Comparison of ENCODE assay signal across 7 mouse cellular contexts in genomic region chr9:45608097-45609031, GRCm38 (mm10).
DNase-seq lines count a peak whose midpoint lies in the region; ATAC-seq and TF ChIP-seq lines count a peak whose summit lies in the region.

No protein-coding gene starts in this region.

- no peak overlapping the region for H3K9ac ChIP-seq in hindbrain, embryonic 16.5 days (ENCODE audit: low read depth, low read length)
- H3K9ac ChIP-seq in midbrain, embryonic 15.5 days, result no peak overlapping the region

- peaks cover 16% of the 10 kb centered on the region for H3K4me1 ChIP-seq in hindbrain, embryonic 16.5 days (ENCODE audit: control insufficient read depth, insufficient read depth, low read depth, low read length)
- peaks cover 28% of the 10 kb centered on the region for H3K4me1 ChIP-seq in midbrain, embryonic 15.5 days
- H3K4me1 ChIP-seq in lung, adult 2 months (ENCODE audit: control insufficient read depth, insufficient read depth, low read length), result no peaks in the 10 kb centered on the region
- no peaks in the 10 kb centered on the region for H3K4me1 ChIP-seq in limb, embryonic 10.5 days

- no peaks in the 10 kb centered on the region for H3K9me3 ChIP-seq in hindbrain, embryonic 16.5 days (ENCODE audit: control insufficient read depth, low read length)
- no peaks in the 10 kb centered on the region for H3K9me3 ChIP-seq in midbrain, embryonic 15.5 days
- H3K9me3 ChIP-seq in limb, embryonic 10.5 days (replicated peaks), result no peaks in the 10 kb centered on the region

- no peak for TF ChIP-seq POLR2A in brain, embryonic 14.5 days (IDR thresholded peaks at IDR 0.05; ENCODE audit: borderline replicate concordance, extremely low read depth, insufficient read depth, insufficient read length, poor library complexity, severe bottlenecking)
- no peak for TF ChIP-seq POLR2A in lung, adult 2 months (IDR thresholded peaks at IDR 0.05; ENCODE audit: borderline replicate concordance, extremely low read depth, low read depth, low read length)

- H3K27me3 ChIP-seq in hindbrain, embryonic 16.5 days (replicated peaks; ENCODE audit: control insufficient read depth, insufficient read depth, low read length), result no peaks in the 10 kb centered on the region
- H3K27me3 ChIP-seq in midbrain, embryonic 15.5 days (replicated peaks), result no peaks in the 10 kb centered on the region
- H3K27me3 ChIP-seq in limb, embryonic 10.5 days (ENCODE audit: low read depth, poor library complexity, severe bottlenecking), result no peaks in the 10 kb centered on the region

- WGBS in hindbrain, embryonic 16.5 days, result 20% methylated on average over 13 of the region's 13 CpGs
- WGBS in midbrain, embryonic 15.5 days, result 18% methylated on average over 13 of the region's 13 CpGs
- 34% methylated on average over 13 of the region's 13 CpGs for WGBS in lung, adult 2 months
- 39% methylated on average over 13 of the region's 13 CpGs for WGBS in limb, embryonic 10.5 days

- H3K4me3 ChIP-seq in hindbrain, embryonic 16.5 days (ENCODE audit: low read length), result no peak overlapping the region
- no peak overlapping the region for H3K4me3 ChIP-seq in midbrain, embryonic 15.5 days
- H3K4me3 ChIP-seq in lung, adult 2 months (replicated peaks; ENCODE audit: extremely low read depth, low read depth, low read length), result no peak overlapping the region
- no peak overlapping the region for H3K4me3 ChIP-seq in limb, embryonic 10.5 days

- no peak for TF ChIP-seq CTCF in brain, embryonic 14.5 days (IDR thresholded peaks at IDR 0.05; ENCODE audit: borderline replicate concordance, extremely low read depth, insufficient read depth, insufficient read length)
- TF ChIP-seq CTCF in lung, adult 2 months (IDR thresholded peaks at IDR 0.05; ENCODE audit: insufficient read depth, low read length), result no peak

- no peaks in the 10 kb centered on the region for H3K36me3 ChIP-seq in hindbrain, embryonic 16.5 days (ENCODE audit: control insufficient read depth, insufficient read depth, low read length)
- H3K36me3 ChIP-seq in midbrain, embryonic 15.5 days (replicated peaks), result no peaks in the 10 kb centered on the region
- H3K36me3 ChIP-seq in limb, embryonic 10.5 days, result no peaks in the 10 kb centered on the region

- peak overlapping the region; percentile 78 for H3K27ac ChIP-seq in hindbrain, embryonic 16.5 days (ENCODE audit: low read depth, low read length)
- H3K27ac ChIP-seq in midbrain, embryonic 15.5 days, result peak overlapping the region; percentile 74
- no peak overlapping the region for H3K27ac ChIP-seq in limb, embryonic 10.5 days

- DNase-seq in Muller cell, postnatal 12 days (ENCODE audit: inconsistent ontology term), result peak; percentile 6
- peak; percentile 95 for DNase-seq in brain, embryonic 14.5 days (ENCODE audit: low read depth)
- no peak for DNase-seq in lung, adult 2 months
- DNase-seq in heart, postnatal 25 days (ENCODE audit: low spot score), result no peak
- DNase-seq in limb, embryonic 10.5 days (ENCODE audit: low spot score), result no peak

- ATAC-seq in hindbrain, embryonic 16.5 days, result peak; percentile 93
- peak; percentile 84 for ATAC-seq in midbrain, embryonic 15.5 days (replicated peaks)

- intact Hi-C loops in heart, postnatal 25 days (cut with DNase I), result no loop called here

- no peak overlapping the region for H3K4me2 ChIP-seq in hindbrain, embryonic 16.5 days (ENCODE audit: low read length)
- H3K4me2 ChIP-seq in midbrain, embryonic 15.5 days, result no peak overlapping the region

Comparison
In these comparisons a context has a peak if more than half of its experiments do, and no peak if none do; other contexts are left out.
1. DNase-seq: peak in Muller cell, postnatal 12 days (single experiment) and brain, embryonic 14.5 days (single experiment); none in lung, adult 2 months (single experiment), heart, postnatal 25 days (single experiment) and limb, embryonic 10.5 days (single experiment).